Comparison of ENCODE assay signal across 9 mouse cellular contexts in the genomic region with DNA sequence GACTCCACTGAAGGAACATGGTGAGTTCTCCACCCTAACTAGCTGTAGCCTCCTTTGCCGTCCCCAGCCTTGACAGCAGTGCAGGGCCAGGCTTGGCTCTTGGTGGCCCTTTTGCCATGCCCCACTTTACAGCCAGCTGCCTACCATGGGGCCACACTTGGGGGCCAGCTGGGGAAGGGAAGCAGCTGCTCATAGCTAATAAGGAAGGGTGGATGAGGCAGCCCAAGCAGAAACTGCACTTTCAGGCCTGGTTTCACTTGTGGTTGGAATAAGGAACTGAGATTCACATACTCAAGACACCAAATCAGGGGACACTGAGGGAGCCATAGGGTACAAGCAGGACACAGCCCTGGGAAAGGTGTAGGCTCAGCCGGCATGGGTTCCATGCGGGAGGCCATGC. TPM values are rescaled to one million over a fixed set of nuclear protein-coding genes. Genes with fewer than 3 reads are reported as not detected.
DNase-seq lines count a peak whose midpoint lies in the region; ATAC-seq and TF ChIP-seq lines count a peak whose summit lies in the region.
"Had no signal": no experiment of that assay in that cellular context is flagged by ENCODE, and none has a peak within 500 bp of the region (broad histone marks: within the 10 kb centered on the region; RNA-seq: fewer than 3 reads in every experiment).

No protein-coding gene starts in this region.

- WGBS in embryonic facial prominence, embryonic 14.5 days, result 82% methylated on average over 3 of the region's 3 CpGs
- 70% methylated on average over 3 of the region's 3 CpGs for WGBS in liver, postnatal 0 days (ENCODE audit: insufficient replicate concordance)
- 91% methylated on average over 3 of the region's 3 CpGs for WGBS in forebrain, postnatal 0 days

- 0 out of 2 replicates have a peak overlapping the region, but pooled peaks have one; percentile 2 for H3K9ac ChIP-seq in embryonic facial prominence, embryonic 14.5 days (ENCODE audit: low read depth, low read length)
- no peak overlapping the region for H3K9ac ChIP-seq in liver, postnatal 0 days (replicated peaks)
- H3K9ac ChIP-seq in forebrain, postnatal 0 days, result no peak overlapping the region

- no peaks in the 10 kb centered on the region for H3K36me3 ChIP-seq in embryonic facial prominence, embryonic 14.5 days (ENCODE audit: control insufficient read depth, insufficient read depth, low read length)
- H3K36me3 ChIP-seq in liver, postnatal 0 days (replicated peaks; ENCODE audit: insufficient read depth, low read length), result no peaks in the 10 kb centered on the region
- no peaks in the 10 kb centered on the region for H3K36me3 ChIP-seq in forebrain, postnatal 0 days (ENCODE audit: insufficient read depth)

- no peak overlapping the region for H3K27ac ChIP-seq in embryonic facial prominence, embryonic 14.5 days (replicated peaks; ENCODE audit: low read depth, low read length)
- peak overlapping the region; percentile 82 for H3K27ac ChIP-seq in liver, postnatal 0 days (ENCODE audit: low read depth)
- H3K27ac ChIP-seq in forebrain, postnatal 0 days (ENCODE audit: low read depth, low read length), result no peak overlapping the region

- no peak overlapping the region for H3K4me3 ChIP-seq in embryonic facial prominence, embryonic 14.5 days (ENCODE audit: low read depth, low read length)
- H3K4me3 ChIP-seq in liver, postnatal 0 days (ENCODE audit: low read depth, low read length), result peak overlapping the region; percentile 19; the same call in 1 of the 2 replicates
- H3K4me3 ChIP-seq in forebrain, postnatal 0 days (ENCODE audit: low read depth, low read length), result no peak overlapping the region

- DNase-seq in right cerebral cortex, postnatal 10 days (ENCODE audit: low spot score in 2 of 2), result peak; percentile 47 to 50
- DNase-seq in right cerebral cortex, postnatal 36 days (ENCODE audit: low spot score in 2 of 2), result no peak
- no peak for DNase-seq in embryonic facial prominence, embryonic 14.5 days (ENCODE audit: low spot score)
- DNase-seq in liver, postnatal 0 days, result peak; percentile 48
- DNase-seq in spleen, postnatal 14 days (ENCODE audit: low spot score in 2 of 2), result peak; percentile 35 to 51
- DNase-seq in yolk sac, embryonic 10.5 days (ENCODE audit: low spot score), result no peak
- no peak for DNase-seq in retina, embryonic 14.5 days (ENCODE audit: low spot score)
- no peak for DNase-seq in forebrain, postnatal 0 days
- DNase-seq: kidney, postnatal 4 days had no signal

- TF ChIP-seq EP300 in liver, postnatal 0 days (IDR thresholded peaks at IDR 0.05; ENCODE audit: low read depth), result no peak

- TF ChIP-seq CTCF in liver, postnatal 0 days (IDR thresholded peaks at IDR 0.05; ENCODE audit: low read depth), result no peak
- no peak for TF ChIP-seq CTCF in forebrain, postnatal 0 days (IDR thresholded peaks at IDR 0.05; ENCODE audit: low read depth)

- no peaks in the 10 kb centered on the region for H3K4me1 ChIP-seq in embryonic facial prominence, embryonic 14.5 days (ENCODE audit: control insufficient read depth, insufficient read depth, low read length)
- peaks cover 14% of the 10 kb centered on the region for H3K4me1 ChIP-seq in liver, postnatal 0 days (ENCODE audit: insufficient read depth)
- no peaks in the 10 kb centered on the region for H3K4me1 ChIP-seq in forebrain, postnatal 0 days (ENCODE audit: insufficient read depth)

- H3K27me3 ChIP-seq in embryonic facial prominence, embryonic 14.5 days (replicated peaks; ENCODE audit: control insufficient read depth, insufficient read depth, low read length), result no peaks in the 10 kb centered on the region
- H3K27me3 ChIP-seq in liver, postnatal 0 days (ENCODE audit: insufficient read depth, low read length), result no peaks in the 10 kb centered on the region
- H3K27me3 ChIP-seq in forebrain, postnatal 0 days (ENCODE audit: insufficient read depth, low read length), result no peaks in the 10 kb centered on the region

- ATAC-seq in embryonic facial prominence, embryonic 14.5 days (ENCODE audit: low read depth), result no peak
- peak; percentile 57 for ATAC-seq in liver, postnatal 0 days
- ATAC-seq in forebrain, postnatal 0 days, result no peak

- H3K4me2 ChIP-seq in embryonic facial prominence, embryonic 14.5 days (ENCODE audit: low read depth, low read length), result no peak overlapping the region
- H3K4me2 ChIP-seq in liver, postnatal 0 days (ENCODE audit: low read depth, low read length), result peak overlapping the region; percentile 59
- no peak overlapping the region for H3K4me2 ChIP-seq in forebrain, postnatal 0 days (ENCODE audit: low read depth)

- H3K9me3 ChIP-seq in embryonic facial prominence, embryonic 14.5 days (ENCODE audit: control insufficient read depth, low read length), result no peaks in the 10 kb centered on the region
- H3K9me3 ChIP-seq in liver, postnatal 0 days (ENCODE audit: low read length), result no peaks in the 10 kb centered on the region
- H3K9me3 ChIP-seq in forebrain, postnatal 0 days (ENCODE audit: low read length), result no peaks in the 10 kb centered on the region

RNA-seq across cellular contexts. Expression of gene Pld4, which starts 1.6 kb away (rescaled TPM):
- 12.8 and 13.0 TPM in 2 replicates for polyA plus RNA-seq in embryonic facial prominence, embryonic 14.5 days (2014; fragmentation: Nextera tagmentation; extraction: Ambion mirVana)
- polyA plus RNA-seq in liver, postnatal 0 days (2015; fragmentation: Nextera tagmentation; extraction: Ambion mirVana), result 20.9 and 22.4 TPM in 2 replicates
- total RNA-seq in forebrain, postnatal 0 days (2014; rRNA removed), result 6.2 and 7.3 TPM in 2 replicates
- polyA plus RNA-seq in forebrain, postnatal 0 days (2015; fragmentation: Nextera tagmentation; extraction: Ambion mirVana), result 8.0 and 8.1 TPM in 2 replicates

RNA-seq across cellular contexts. Expression of gene Ahnak2, which starts 40.4 kb away (rescaled TPM):
- 5.9 and 8.3 TPM in 2 replicates for polyA plus RNA-seq in embryonic facial prominence, embryonic 14.5 days (2014; fragmentation: Nextera tagmentation; extraction: Ambion mirVana)
- 0.22 and 0.36 TPM in 2 replicates for polyA plus RNA-seq in liver, postnatal 0 days (2015; fragmentation: Nextera tagmentation; extraction: Ambion mirVana)
- 2.5 and 3.0 TPM in 2 replicates for total RNA-seq in forebrain, postnatal 0 days (2014; rRNA removed)
- 0.88 and 1.3 TPM in 2 replicates for polyA plus RNA-seq in forebrain, postnatal 0 days (2015; fragmentation: Nextera tagmentation; extraction: Ambion mirVana)

RNA-seq across cellular contexts. Expression of gene Cep170b, which starts 41.8 kb away (rescaled TPM):
- 13.3 and 14.4 TPM in 2 replicates for polyA plus RNA-seq in embryonic facial prominence, embryonic 14.5 days (2014; fragmentation: Nextera tagmentation; extraction: Ambion mirVana)
- polyA plus RNA-seq in liver, postnatal 0 days (2015; fragmentation: Nextera tagmentation; extraction: Ambion mirVana), result 4.0 and 4.8 TPM in 2 replicates
- 67.0 and 86.7 TPM in 2 replicates for total RNA-seq in forebrain, postnatal 0 days (2014; rRNA removed)
- polyA plus RNA-seq in forebrain, postnatal 0 days (2015; fragmentation: Nextera tagmentation; extraction: Ambion mirVana), result 22.4 and 31.6 TPM in 2 replicates

RNA-seq across cellular contexts. Expression of gene Clba1, which starts 46.7 kb away (rescaled TPM):
- 6.6 and 7.1 TPM in 2 replicates for polyA plus RNA-seq in embryonic facial prominence, embryonic 14.5 days (2014; fragmentation: Nextera tagmentation; extraction: Ambion mirVana)
- polyA plus RNA-seq in liver, postnatal 0 days (2015; fragmentation: Nextera tagmentation; extraction: Ambion mirVana), result 0.69 TPM in 2 replicates
- total RNA-seq in forebrain, postnatal 0 days (2014; rRNA removed), result 17.6 and 19.5 TPM in 2 replicates
- polyA plus RNA-seq in forebrain, postnatal 0 days (2015; fragmentation: Nextera tagmentation; extraction: Ambion mirVana), result 23.5 and 26.1 TPM in 2 replicates

Comparison
In these comparisons a context has a peak if more than half of its experiments do, and no peak if none do; other contexts are left out.
1. DNase-seq: peak in right cerebral cortex, postnatal 10 days (2 of 2), liver, postnatal 0 days (single experiment) and spleen, postnatal 14 days (2 of 2); none in right cerebral cortex, postnatal 36 days (0 of 2), embryonic facial prominence, embryonic 14.5 days (single experiment), yolk sac, embryonic 10.5 days (single experiment), retina, embryonic 14.5 days (single experiment) and forebrain, postnatal 0 days (single experiment).